ENCODE assay signal across 10 mouse cellular contexts in genomic region chr5:25839400-25839799, GRCm38 (mm10).
DNase-seq lines count a peak whose midpoint lies in the region; ATAC-seq lines count a peak whose summit lies in the region.
"Had no signal": no experiment of that assay in that cellular context is flagged by ENCODE, and none has a peak within 500 bp of the region (broad histone marks: within the 10 kb centered on the region; RNA-seq: fewer than 3 reads in every experiment).

No protein-coding gene starts in this region.

- DNase-seq in heart, postnatal 14 days = peak; percentile 22 to 44
- DNase-seq in 3T3-L1 (ENCODE audit: low read depth, low spot score) (peak; percentile 62), R1 (ENCODE audit: low read depth, low spot score) (peak; percentile 81)
- peak; percentile 43 for DNase-seq in induced T-regulatory cell, adult 2 months (ENCODE audit: low read depth)
- no peak for DNase-seq in spleen, postnatal 4 days (ENCODE audit: low spot score in 2 of 2)

- no peak overlapping the region for H3K9ac ChIP-seq in heart, embryonic 12.5 days
- H3K9ac ChIP-seq in midbrain, embryonic 16.5 days (ENCODE audit: low read depth, low read length) = no peak overlapping the region
- H3K9ac ChIP-seq: embryonic facial prominence, embryonic 15.5 days had no signal

- no peak for ATAC-seq in heart, embryonic 12.5 days (ENCODE audit: insufficient number of reproducible peaks, low FRiP score)
- peak; percentile 91 for ATAC-seq in common myeloid progenitor, adult 5-6 weeks (replicated peaks; ENCODE audit: low read depth, poor library complexity, severe bottlenecking)
- ATAC-seq in midbrain, embryonic 16.5 days = peak; percentile 50

- H3K27me3 ChIP-seq in heart, embryonic 12.5 days (replicated peaks) = no peaks in the 10 kb centered on the region
- H3K27me3 ChIP-seq in midbrain, embryonic 16.5 days (ENCODE audit: control insufficient read depth, insufficient read depth, low read depth, low read length) = no peaks in the 10 kb centered on the region
- H3K27me3 ChIP-seq: embryonic facial prominence, embryonic 15.5 days had no signal

- 28% methylated on average over 4 of the region's 4 CpGs for WGBS in heart, embryonic 12.5 days
- 29% methylated on average over 4 of the region's 4 CpGs for WGBS in midbrain, embryonic 16.5 days

- no peak overlapping the region for H3K4me2 ChIP-seq in heart, embryonic 12.5 days
- no peak overlapping the region for H3K4me2 ChIP-seq in midbrain, embryonic 16.5 days (ENCODE audit: low read length)
- H3K4me2 ChIP-seq: embryonic facial prominence, embryonic 15.5 days had no signal

- no peaks in the 10 kb centered on the region for H3K36me3 ChIP-seq in heart, embryonic 12.5 days
- no peaks in the 10 kb centered on the region for H3K36me3 ChIP-seq in midbrain, embryonic 16.5 days (ENCODE audit: control insufficient read depth, insufficient read depth, low read length)
- H3K36me3 ChIP-seq: embryonic facial prominence, embryonic 15.5 days had no signal

- no peak overlapping the region for H3K27ac ChIP-seq in heart, embryonic 12.5 days (ENCODE audit: poor library complexity, severe bottlenecking)
- no peak overlapping the region for H3K27ac ChIP-seq in midbrain, embryonic 16.5 days (ENCODE audit: low read length)
- H3K27ac ChIP-seq: embryonic facial prominence, embryonic 15.5 days; macrophage had no signal

- H3K9me3 ChIP-seq in heart, embryonic 12.5 days (replicated peaks) = no peaks in the 10 kb centered on the region
- no peaks in the 10 kb centered on the region for H3K9me3 ChIP-seq in midbrain, embryonic 16.5 days (replicated peaks; ENCODE audit: control insufficient read depth, low read length, poor library complexity, severe bottlenecking)
- H3K9me3 ChIP-seq: embryonic facial prominence, embryonic 15.5 days had no signal

- intact Hi-C loops in heart, postnatal 14 days (cut with DNase I) = no loop called here

- H3K4me1 ChIP-seq in heart, embryonic 12.5 days (replicated peaks) = no peaks in the 10 kb centered on the region
- no peaks in the 10 kb centered on the region for H3K4me1 ChIP-seq in midbrain, embryonic 16.5 days (ENCODE audit: control insufficient read depth, insufficient read depth, low read length)
- H3K4me1 ChIP-seq: embryonic facial prominence, embryonic 15.5 days had no signal

- no peak overlapping the region for H3K4me3 ChIP-seq in heart, embryonic 12.5 days
- no peak overlapping the region for H3K4me3 ChIP-seq in midbrain, embryonic 16.5 days (ENCODE audit: low read depth, low read length)
- H3K4me3 ChIP-seq: embryonic facial prominence, embryonic 15.5 days had no signal

Comparison
In these comparisons a context has a peak if more than half of its experiments do, and no peak if none do; other contexts are left out.
1. DNase-seq: peak in heart, postnatal 14 days (2 of 2), 3T3-L1 (single experiment), R1 (single experiment) and induced T-regulatory cell, adult 2 months (single experiment); none in spleen, postnatal 4 days (0 of 2).